Mouse (Mus musculus): Measurements from ENCODE around the gene Tlr9. TPM values are rescaled to one million over a fixed set of nuclear protein-coding genes. Genes with fewer than 3 reads are reported as not detected.

Tlr9 gene
- polyA plus RNA-seq, 1 experiment, result 4.2 TPM

- Histone ChIP-seq H3K4me3 (ENCODE audit: insufficient read depth, low read depth, low read length) (no peak overlapping the region), H3K4me1 (ENCODE audit: control insufficient read depth, insufficient read depth, low read length) (peaks cover 2% of the 10 kb centered on the region; the same call in 1 of the 2 replicates), H3K27ac (ENCODE audit: insufficient read depth, low read depth, low read length) (no peak overlapping the region), H3K36me3 (ENCODE audit: control insufficient read depth, insufficient read depth, low read length) (no peaks in the 10 kb centered on the region), H3K27me3 (replicated peaks; ENCODE audit: control insufficient read depth, insufficient read depth, low read length) (no peaks in the 10 kb centered on the region)
- no peak for DNase-seq
- WGBS, result 91% methylated on average over 3 of the region's 3 CpGs
- TF ChIP-seq POLR2A (IDR thresholded peaks at IDR 0.05; ENCODE audit: low read depth, low read length), result no peak
- no peak for TF ChIP-seq CTCF (conservative IDR thresholded peaks at IDR 0.05; ENCODE audit: insufficient read depth, insufficient read length, low read depth, low read length)
Observed at GRCm38 (mm10) chr9:106197081-106197713, 25.2 kb upstream of the Tlr9 start.

- H3K4me3 ChIP-seq (ENCODE audit: insufficient read depth, low read depth, low read length), result no peak overlapping the region
- H3K27me3 ChIP-seq (replicated peaks; ENCODE audit: control insufficient read depth, insufficient read depth, low read length), result no peaks in the 10 kb centered on the region
- H3K36me3 ChIP-seq (ENCODE audit: control insufficient read depth, insufficient read depth, low read length), result no peaks in the 10 kb centered on the region
- H3K4me1 ChIP-seq (ENCODE audit: control insufficient read depth, insufficient read depth, low read length), result peaks cover 6% of the 10 kb centered on the region; the same call in 1 of the 2 replicates
- WGBS, result 96% methylated on average over 9 of the region's 9 CpGs
- no peak for DNase-seq
- no peak overlapping the region for H3K27ac ChIP-seq (ENCODE audit: insufficient read depth, low read depth, low read length)
- TF ChIP-seq POLR2A (IDR thresholded peaks at IDR 0.05; ENCODE audit: low read depth, low read length), result no peak
- TF ChIP-seq CTCF (conservative IDR thresholded peaks at IDR 0.05; ENCODE audit: insufficient read depth, insufficient read length, low read depth, low read length), result no peak
Observed at GRCm38 (mm10) chr9:106197732-106198131, 24.7 kb upstream of the Tlr9 start.

GRCm38 (mm10) chr9:106198962-106199458 lies 23.4 kb upstream of the Tlr9 start:
- no peak for TF ChIP-seq CTCF (conservative IDR thresholded peaks at IDR 0.05; ENCODE audit: insufficient read depth, insufficient read length, low read depth, low read length)
- 1% methylated on average over 51 of the region's 51 CpGs for WGBS
- H3K4me3 ChIP-seq (ENCODE audit: insufficient read depth, low read depth, low read length), result peak overlapping the region; percentile 52
- H3K27me3 ChIP-seq (replicated peaks; ENCODE audit: control insufficient read depth, insufficient read depth, low read length), result no peaks in the 10 kb centered on the region
- H3K4me1 ChIP-seq (ENCODE audit: control insufficient read depth, insufficient read depth, low read length), result peaks cover 12% of the 10 kb centered on the region
- DNase-seq, result peak; percentile 87
- H3K36me3 ChIP-seq (ENCODE audit: control insufficient read depth, insufficient read depth, low read length), result no peaks in the 10 kb centered on the region
- peak overlapping the region; percentile 5; the same call in 1 of the 2 replicates for H3K27ac ChIP-seq (ENCODE audit: insufficient read depth, low read depth, low read length)

GRCm38 (mm10) chr9:106199535-106200272 lies 22.7 kb upstream of the Tlr9 start, which contains the start of gene Ppm1m:
Gene Ppm1m (minus strand): TSS chr9:106199746.
- Histone ChIP-seq H3K27ac (ENCODE audit: insufficient read depth, low read depth, low read length) (peak within 1 kb of the TSS; percentile 5; the same call in 1 of the 2 replicates), H3K27me3 (replicated peaks; ENCODE audit: control insufficient read depth, insufficient read depth, low read length) (no peaks in the 10 kb centered on the region), H3K4me3 (ENCODE audit: insufficient read depth, low read depth, low read length) (peak within 1 kb of the TSS; percentile 52), H3K36me3 (ENCODE audit: control insufficient read depth, insufficient read depth, low read length) (no peaks in the 10 kb centered on the region), H3K4me1 (ENCODE audit: control insufficient read depth, insufficient read depth, low read length) (peaks cover 12% of the 10 kb centered on the region)
- DNase-seq, result no peak
- no peak for TF ChIP-seq CTCF (conservative IDR thresholded peaks at IDR 0.05; ENCODE audit: insufficient read depth, insufficient read length, low read depth, low read length)
- WGBS, result 63% methylated on average over 18 of the region's 18 CpGs

- Histone ChIP-seq H3K27ac (ENCODE audit: insufficient read depth, low read depth, low read length) (no peak overlapping the region), H3K4me1 (ENCODE audit: control insufficient read depth, insufficient read depth, low read length) (peaks cover 12% of the 10 kb centered on the region), H3K36me3 (ENCODE audit: control insufficient read depth, insufficient read depth, low read length) (no peaks in the 10 kb centered on the region), H3K27me3 (replicated peaks; ENCODE audit: control insufficient read depth, insufficient read depth, low read length) (no peaks in the 10 kb centered on the region), H3K4me3 (ENCODE audit: insufficient read depth, low read depth, low read length) (no peak overlapping the region)
- 79% methylated on average over 3 of the region's 3 CpGs for WGBS
- TF ChIP-seq CTCF (conservative IDR thresholded peaks at IDR 0.05; ENCODE audit: insufficient read depth, insufficient read length, low read depth, low read length), result no peak
- no peak for TF ChIP-seq POLR2A (IDR thresholded peaks at IDR 0.05; ENCODE audit: low read depth, low read length)
- no peak for DNase-seq
Observed at GRCm38 (mm10) chr9:106201895-106202294, 20.5 kb upstream of the Tlr9 start.

DNA sequence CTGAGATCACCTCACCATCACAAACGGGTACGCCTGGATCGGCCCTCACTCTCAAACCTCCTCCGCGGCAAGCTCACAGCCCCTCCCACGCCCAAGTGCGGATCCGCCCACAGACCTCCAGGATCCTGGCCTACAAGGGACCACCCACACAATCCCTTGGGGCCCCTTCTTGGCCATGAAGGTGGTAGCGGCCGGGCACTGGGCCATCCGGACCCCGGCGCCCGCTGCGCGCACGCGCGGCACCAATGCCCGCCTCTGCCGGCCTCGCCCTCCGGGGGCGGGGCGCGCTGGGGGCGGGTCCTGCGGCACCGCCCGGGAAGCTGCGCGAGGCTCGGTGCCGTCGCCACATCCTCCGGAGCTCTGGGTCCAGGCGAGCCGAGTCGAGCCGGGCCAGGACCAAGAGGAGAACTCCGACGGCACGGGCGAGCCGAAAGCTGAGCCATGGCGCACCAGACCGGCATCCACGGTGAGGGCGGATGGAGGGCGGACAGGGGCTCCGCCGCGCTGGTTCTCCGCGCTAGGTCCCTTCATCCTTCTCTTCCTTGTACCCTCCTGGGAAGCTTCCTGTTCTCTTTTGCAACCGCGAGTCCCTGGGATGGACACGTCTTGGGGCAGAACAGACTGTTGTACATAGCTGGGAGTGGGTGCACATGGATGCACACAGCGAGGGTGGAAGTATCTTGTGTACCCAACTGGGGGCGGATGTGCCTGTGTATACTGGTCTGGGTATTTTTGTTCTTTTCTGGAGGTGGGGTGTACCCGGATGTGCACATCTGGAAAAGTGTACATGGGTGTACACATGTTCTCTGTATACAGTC lies 19.4 kb upstream of the Tlr9 start, which contains the start of gene Twf2:
Twf2 (plus strand) TSS at position 290 of the 818 bp plus-strand sequence.
- H3K27me3 ChIP-seq (replicated peaks; ENCODE audit: control insufficient read depth, insufficient read depth, low read length), result no peaks in the 10 kb centered on the region
- H3K4me1 ChIP-seq (ENCODE audit: control insufficient read depth, insufficient read depth, low read length), result peaks cover 12% of the 10 kb centered on the region
- DNase-seq, result peak; percentile 95
- peak within 1 kb of the TSS; percentile 76 for H3K27ac ChIP-seq (ENCODE audit: insufficient read depth, low read depth, low read length)
- H3K36me3 ChIP-seq (ENCODE audit: control insufficient read depth, insufficient read depth, low read length), result no peaks in the 10 kb centered on the region
- WGBS, result 2% methylated on average over 61 of the region's 61 CpGs
- TF ChIP-seq CTCF (conservative IDR thresholded peaks at IDR 0.05; ENCODE audit: insufficient read depth, insufficient read length, low read depth, low read length) (no peak), POLR2A (IDR thresholded peaks at IDR 0.05; ENCODE audit: low read depth, low read length) (no peak)
- peak within 1 kb of the TSS; percentile 83 for H3K4me3 ChIP-seq (ENCODE audit: insufficient read depth, low read depth, low read length)

Data from kidney, adult 2 months (tissue).